Mouse (Mus musculus): Measurements from ENCODE around the gene Celf5. TPM values are rescaled to one million over a fixed set of nuclear protein-coding genes. Genes with fewer than 3 reads are reported as not detected.

Gene Celf5
- total RNA-seq, 4 experiments from 2014 or later: 229 to 265 (median 242) TPM

DNA sequence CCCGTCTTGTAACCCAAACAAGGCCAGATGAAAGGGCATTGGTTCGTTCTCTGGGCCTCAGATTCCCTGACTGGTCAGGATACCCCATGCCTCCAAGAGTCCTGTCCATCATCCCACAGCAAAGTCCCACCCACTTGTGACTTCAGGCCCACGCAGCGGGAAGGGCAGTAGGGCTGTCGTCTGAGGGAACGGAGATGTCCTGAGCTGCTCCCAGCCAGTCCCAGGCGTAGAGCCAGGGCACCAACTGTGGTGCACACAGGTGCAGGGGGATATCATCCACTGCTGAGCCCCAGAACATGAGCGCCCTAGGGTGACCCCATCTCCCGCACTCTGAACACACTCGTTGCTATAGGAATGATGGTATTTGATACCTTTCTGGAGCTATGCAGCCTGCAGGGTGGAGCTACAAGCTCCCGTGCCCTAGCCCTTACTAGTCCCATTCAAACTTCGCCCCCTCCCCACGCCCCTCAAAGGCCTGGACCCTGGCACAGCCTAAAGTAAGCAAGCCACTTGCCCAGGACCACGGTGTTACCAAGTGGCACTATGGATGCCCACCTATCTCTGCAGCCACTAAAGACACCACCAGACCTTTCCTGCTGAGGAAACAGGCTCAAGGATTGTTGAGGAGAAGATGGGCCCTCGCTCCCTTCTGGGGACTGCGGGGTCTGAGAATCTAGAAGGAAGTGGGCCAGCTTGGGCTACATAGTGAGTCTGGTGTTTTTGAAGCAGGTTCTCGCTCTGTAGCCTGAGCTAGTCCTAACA, 66.8 kb downstream of the Celf5 start:
- no peak for DNase-seq (ENCODE audit: low spot score in 2 of 2)

DNA sequence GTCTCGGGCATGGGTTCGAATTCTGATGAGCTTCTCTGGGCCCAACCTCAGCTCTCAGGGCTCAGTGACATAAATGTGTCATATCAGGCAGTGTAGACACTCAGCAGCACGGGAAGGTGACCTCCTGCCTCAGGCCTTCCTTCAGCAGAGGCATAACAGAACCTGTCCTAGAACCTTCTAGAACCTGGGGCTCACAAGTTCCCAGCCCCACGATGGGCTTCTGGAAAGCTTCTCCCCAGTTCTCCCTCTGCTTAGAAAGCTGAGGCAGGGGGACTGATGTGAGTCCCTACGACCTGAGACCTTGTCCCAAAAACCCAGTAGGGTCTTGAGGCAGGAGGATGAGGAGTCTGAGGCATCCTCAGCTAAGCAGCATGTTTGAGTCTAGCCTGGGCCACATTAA, 67.4 kb downstream of the Celf5 start:
- DNase-seq (ENCODE audit: low spot score in 2 of 2): no peak

DNA sequence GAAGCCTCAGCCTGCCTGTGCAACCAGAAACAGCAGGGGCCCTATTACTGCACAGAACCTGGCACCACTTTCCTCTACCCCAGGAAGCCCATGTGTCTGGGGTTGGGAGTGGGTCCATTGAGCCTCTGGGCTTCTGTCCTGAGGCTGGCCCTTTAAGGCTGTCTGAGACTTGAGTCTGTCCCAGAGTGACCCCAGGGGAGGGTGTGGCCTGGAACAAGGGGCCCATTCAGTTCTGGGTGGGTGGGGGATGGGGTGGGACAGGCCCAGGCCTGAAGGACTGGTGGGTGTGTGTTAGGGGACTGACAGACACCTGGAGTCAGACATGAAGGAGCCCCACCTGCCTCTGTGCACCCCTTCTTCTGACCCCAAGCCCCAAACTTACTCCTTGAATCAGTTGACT, 67.8 kb downstream of the Celf5 start:
- DNase-seq (ENCODE audit: low spot score in 2 of 2): peak in 1 of 2 experiments; percentile 41

DNA sequence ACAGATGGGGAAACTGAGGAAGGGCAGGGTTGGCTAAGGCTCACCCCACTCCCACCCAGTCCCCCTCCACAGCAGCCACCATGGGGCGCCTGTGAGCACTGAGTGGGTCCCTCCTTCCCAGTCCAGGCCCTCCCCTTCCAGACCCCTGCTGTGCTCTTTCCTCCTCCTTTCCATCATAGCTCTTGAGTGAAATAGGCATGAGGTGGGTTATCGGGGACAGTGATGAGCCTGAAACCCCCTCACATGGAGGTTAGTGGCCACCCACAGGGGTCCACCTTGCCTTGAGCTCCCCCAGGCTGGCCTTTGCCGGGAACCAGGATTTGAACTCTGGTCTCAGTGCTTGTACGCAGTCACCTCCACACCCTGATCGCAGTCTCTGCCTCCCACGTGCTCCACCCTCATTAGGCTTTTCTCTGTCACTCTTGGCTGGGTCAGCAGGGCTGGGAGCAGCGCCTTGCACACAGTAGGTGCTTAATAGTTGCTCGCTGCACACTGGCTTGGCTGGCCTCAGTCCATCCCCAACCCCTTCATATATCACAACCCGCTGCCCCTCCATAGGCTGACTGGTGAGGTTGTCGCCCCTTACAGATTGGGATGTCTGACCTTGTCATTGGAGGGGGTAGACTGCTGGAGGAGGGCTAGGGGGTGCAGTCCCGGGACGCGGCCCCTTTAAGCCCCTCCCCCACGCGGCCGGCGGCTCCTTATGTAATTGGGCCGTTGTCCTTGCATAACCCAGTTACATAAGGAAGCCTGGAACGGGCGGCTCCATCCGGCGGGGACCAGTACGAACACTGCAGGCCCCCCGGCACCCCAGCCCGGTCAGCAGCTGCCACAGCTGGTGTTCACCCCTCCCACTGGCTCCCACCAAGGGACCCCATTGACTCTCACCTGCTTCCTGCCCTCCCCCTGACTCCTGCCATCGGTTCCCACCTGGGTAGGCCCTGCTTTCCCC, 68.9 kb downstream of the Celf5 start:
- peak; percentile 78 to 84 for DNase-seq (ENCODE audit: low spot score in 2 of 2)

DNA sequence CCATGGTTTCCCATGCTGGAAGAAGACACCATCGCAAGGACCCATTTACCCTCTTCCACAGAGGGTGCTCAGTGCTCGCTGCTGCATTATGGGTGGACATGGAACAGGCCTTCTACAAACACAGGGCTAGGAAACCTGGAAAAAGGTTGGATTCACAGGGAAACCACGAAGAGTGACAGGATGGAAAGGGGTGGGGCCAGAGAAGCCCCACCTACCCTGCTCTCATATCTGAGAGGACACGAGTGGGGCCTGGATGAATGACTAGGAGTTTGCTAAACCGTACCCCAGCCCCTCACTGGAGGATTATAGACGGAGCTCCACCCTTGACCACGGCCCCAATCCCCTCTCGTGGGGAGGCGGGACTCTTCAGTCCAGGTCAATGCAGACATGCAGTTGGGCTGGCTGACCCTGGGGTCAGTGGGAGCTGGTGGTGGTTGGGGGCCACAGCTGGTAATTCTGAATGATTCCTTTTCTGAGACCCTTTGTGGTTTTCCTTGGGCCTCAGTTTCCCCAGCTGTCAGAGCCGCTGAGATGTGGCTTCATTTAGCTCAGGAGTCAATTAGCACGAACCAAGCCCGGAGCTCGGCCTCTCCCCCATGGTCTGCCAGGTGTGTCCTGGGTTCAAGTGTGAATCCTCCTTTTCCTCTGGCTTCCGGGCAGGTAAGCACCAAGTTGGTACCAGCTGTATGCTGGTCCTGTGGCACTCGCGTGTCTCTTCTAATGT, 69.8 kb downstream of the Celf5 start:
- DNase-seq (ENCODE audit: low spot score in 2 of 2): no peak

DNA sequence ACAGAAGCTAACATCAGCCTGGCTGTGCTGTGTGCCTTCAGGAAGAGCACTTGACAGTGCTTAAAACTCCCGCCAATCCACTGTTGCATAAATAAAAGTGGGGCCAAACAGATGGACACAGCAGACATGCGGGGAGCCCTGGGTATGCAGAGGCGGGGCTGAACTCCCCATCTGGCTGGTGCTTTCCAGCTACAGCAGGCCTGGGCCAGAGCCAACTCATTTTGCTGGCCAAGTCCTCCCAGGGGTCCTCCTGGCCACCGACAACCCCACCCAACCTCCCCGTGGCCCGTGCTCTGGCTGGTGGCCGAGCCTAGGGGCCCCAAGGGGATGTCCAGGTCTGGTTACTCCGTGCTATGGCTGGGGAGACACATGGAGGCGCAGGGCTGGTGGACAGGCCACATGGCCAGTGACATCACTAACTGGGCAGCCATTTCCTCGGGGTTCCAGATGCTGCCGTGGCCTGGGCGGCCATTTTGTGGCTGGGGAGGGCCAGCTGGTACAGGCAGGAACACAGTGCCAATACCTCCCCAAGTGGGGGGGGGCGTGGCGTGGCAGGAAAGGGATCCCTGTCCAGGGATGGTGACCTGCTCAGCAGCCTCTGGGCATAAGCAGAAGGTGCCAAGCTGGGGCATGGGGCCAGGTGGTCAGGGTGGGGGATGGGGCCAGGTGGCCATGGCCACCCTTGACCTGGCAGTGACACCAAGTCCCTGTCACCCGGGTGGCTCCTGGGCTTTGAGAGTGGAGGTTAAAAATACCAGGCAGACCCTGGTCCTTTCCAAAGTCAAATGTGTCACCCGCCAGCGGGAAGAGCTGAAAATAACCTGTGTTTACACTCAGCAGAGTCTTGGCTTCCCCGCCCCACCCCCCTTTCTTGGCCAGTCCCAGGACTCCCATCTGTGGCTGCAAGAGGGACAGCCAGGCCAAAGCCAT, 70.8 kb downstream of the Celf5 start:
- DNase-seq (ENCODE audit: low spot score in 2 of 2): peak in 1 of 2 experiments; percentile 84

DNA sequence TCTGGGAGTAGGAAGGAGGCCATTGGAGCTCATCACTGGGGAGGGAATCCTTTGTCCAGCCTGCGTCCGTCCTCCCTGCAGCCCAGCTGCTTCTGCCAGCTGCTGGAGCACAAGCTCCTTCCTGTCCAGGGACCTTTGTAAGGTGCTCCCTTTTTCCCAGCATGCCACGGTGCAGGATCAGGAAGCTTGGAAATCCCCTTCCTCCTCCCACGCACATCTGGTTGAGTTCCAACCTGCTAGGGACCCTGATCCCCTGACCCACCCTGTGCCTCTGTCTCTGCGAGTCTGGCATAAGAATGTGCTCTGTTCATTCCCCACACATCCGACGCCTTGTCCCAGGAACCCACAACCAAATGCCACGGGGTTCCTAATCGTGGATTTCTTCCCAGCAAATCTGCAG, 71.5 kb downstream of the Celf5 start:
- DNase-seq (ENCODE audit: low spot score in 2 of 2): no peak

DNA sequence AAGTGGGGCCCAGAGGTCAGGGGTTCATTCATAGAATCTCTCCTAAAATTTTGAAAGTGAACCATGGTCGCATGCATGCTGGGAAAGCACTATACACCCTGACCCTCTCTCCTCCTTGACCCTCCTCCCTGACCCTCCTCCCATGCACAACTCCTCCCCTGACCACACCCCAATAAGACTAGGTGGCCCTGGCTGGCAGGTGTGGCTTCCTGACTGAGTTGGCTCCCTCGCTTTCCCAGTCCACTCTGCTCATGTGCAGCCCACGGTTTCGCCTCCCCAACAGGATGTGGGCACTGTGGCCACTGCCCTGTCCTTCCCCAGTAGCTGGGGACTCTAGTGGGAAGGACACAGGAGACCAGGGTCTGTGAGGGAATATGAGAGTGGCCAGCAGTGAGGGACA, 72.2 kb downstream of the Celf5 start:
- DNase-seq (ENCODE audit: low spot score in 2 of 2): no peak

DNA sequence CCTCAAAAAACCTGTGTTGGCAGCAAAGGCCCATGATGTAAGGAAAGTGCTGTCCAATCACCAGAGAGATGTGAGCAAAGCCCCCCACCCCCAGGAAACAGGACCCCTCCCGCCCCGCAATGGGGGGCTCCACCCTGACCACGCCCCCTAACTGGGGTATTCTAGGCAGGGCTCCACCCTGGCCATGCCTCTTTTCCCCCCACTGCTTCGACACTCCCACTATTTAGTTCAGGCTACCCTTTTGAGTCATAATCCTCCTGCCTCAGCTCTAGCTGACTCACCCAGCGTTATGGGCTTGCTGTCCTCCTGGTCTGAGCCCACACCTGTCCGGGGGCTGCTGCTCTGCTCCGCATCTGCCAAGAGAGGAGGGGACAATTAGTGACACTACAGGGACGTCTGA, 73.2 kb downstream of the Celf5 start:
- no peak for DNase-seq (ENCODE audit: low spot score in 2 of 2)

Small RNA genes lying within 50 kb of the gene (microRNA-seq; reads per million reads assigned to microRNA genes)
- 0 reads per million in 2 experiments for gene Gm25595
- gene Mir1191b: 0.63 to 0.66 reads per million in 2 experiments

Other genes starting within 250 kb of the Celf5 start
- gene Zfr2, start 249.6 kb downstream of the Celf5 start, total RNA-seq (2022): 10 to 100 TPM; 58.4 to 65.1 (median 60.8) TPM
- 100 to 1,000 TPM; 167 to 192 (median 183) TPM for gene Matk, start 229.8 kb downstream of the Celf5 start, total RNA-seq (2022)
- gene Mrpl54, start 215.8 kb downstream of the Celf5 start, total RNA-seq (2022): 10 to 100 TPM; 39.8 to 51.5 (median 47.8) TPM
- gene Apba3, start 215.7 kb downstream of the Celf5 start, total RNA-seq (2022): 10 to 100 TPM; 24.3 to 38.6 (median 27.6) TPM
- under 1 TPM in 3 of 4 experiments, not detected in 1; 0.23 to 1.00 (median 0.27) TPM for gene Tjp3, start 191.1 kb downstream of the Celf5 start, total RNA-seq (2022)
- gene Pip5k1c, start 189.7 kb downstream of the Celf5 start, total RNA-seq (2022): 100 to 1,000 TPM; 355 to 367 (median 361) TPM
- 10 to 100 TPM; 27.7 to 30.9 (median 29.2) TPM for gene Cactin, start 161.6 kb downstream of the Celf5 start, total RNA-seq (2022)
- gene Tbxa2r, start 154.0 kb downstream of the Celf5 start, total RNA-seq (2022): 1 to 10 TPM in 2 of 4 experiments, under 1 TPM in 2; 0.63 to 1.3 (median 0.93) TPM
- gene Gipc3, start 139.4 kb downstream of the Celf5 start, total RNA-seq (2022): 1 to 10 TPM; 2.0 to 2.3 (median 2.2) TPM
- gene Hmg20b, start 132.2 kb downstream of the Celf5 start, total RNA-seq (2022): 10 to 100 TPM; 20.2 to 31.9 (median 27.2) TPM
- gene Mfsd12, start 125.2 kb downstream of the Celf5 start, total RNA-seq (2022): 10 to 100 TPM; 36.8 to 42.2 (median 37.9) TPM
- 1 to 10 TPM in 3 of 4 experiments, under 1 TPM in 1; 0.77 to 2.4 (median 1.2) TPM for gene 4930404N11Rik, start 116.9 kb downstream of the Celf5 start, total RNA-seq (2022)
- 10 to 100 TPM; 66.8 to 73.4 (median 70.6) TPM for gene Fzr1, start 104.2 kb downstream of the Celf5 start, total RNA-seq (2022)
- 10 to 100 TPM; 81.4 to 89.7 (median 85.5) TPM for gene Dohh, start 98.3 kb downstream of the Celf5 start, total RNA-seq (2022)
- gene Gm48551, start 98.2 kb downstream of the Celf5 start, total RNA-seq (2022): 1 to 10 TPM; 2.0 to 5.2 (median 4.0) TPM
- 1 to 10 TPM; 2.5 to 3.3 (median 2.6) TPM for gene Gm48552, start 93.7 kb downstream of the Celf5 start, total RNA-seq (2022)
- 1 to 10 TPM in 2 of 4 experiments, under 1 TPM in 2; 0.50 to 1.6 (median 0.84) TPM for gene Smim24, start 89.7 kb downstream of the Celf5 start, total RNA-seq (2022)
- gene Nfic, start 27.1 kb downstream of the Celf5 start, total RNA-seq (2022): 10 to 100 TPM; 83.3 to 98.1 (median 85.4) TPM
- gene Ncln, start 13.7 kb upstream of the Celf5 start, total RNA-seq (2022): 10 to 100 TPM; 70.9 to 91.6 (median 73.7) TPM
- 1 to 10 TPM in 2 of 4 experiments, under 1 TPM in 2; 0.41 to 1.2 (median 0.89) TPM for gene S1pr4, start 17.4 kb upstream of the Celf5 start, total RNA-seq (2022)
- 1 to 10 TPM; 3.4 to 6.1 (median 5.3) TPM for gene Gna15, start 41.5 kb upstream of the Celf5 start, total RNA-seq (2022)
- 100 to 1,000 TPM in 3 of 4 experiments, 10 to 100 TPM in 1; 99.3 to 110 (median 101) TPM for gene Gna11, start 62.5 kb upstream of the Celf5 start, total RNA-seq (2022)
- gene Aes, start 76.8 kb upstream of the Celf5 start, total RNA-seq (2022): 100 to 1,000 TPM; 719 to 760 (median 743) TPM
- gene Tle2, start 91.9 kb upstream of the Celf5 start, total RNA-seq (2022): 10 to 100 TPM; 36.2 to 42.3 (median 39.2) TPM
- gene Tle6, start 118.4 kb upstream of the Celf5 start, total RNA-seq (2022): 10 to 100 TPM; 10.3 to 17.2 (median 14.0) TPM
- 1 to 10 TPM; 3.3 to 5.4 (median 3.9) TPM for gene BC025920, start 123.6 kb upstream of the Celf5 start, total RNA-seq (2022)
- 10 to 100 TPM; 21.8 to 27.9 (median 25.2) TPM for gene Sirt6, start 145.1 kb upstream of the Celf5 start, total RNA-seq (2022)
- 10 to 100 TPM; 39.7 to 47.9 (median 43.1) TPM for gene Ankrd24, start 145.8 kb upstream of the Celf5 start, total RNA-seq (2022)
- 1 to 10 TPM; 2.7 to 5.4 (median 3.3) TPM for gene Gm10778, start 166.3 kb upstream of the Celf5 start, total RNA-seq (2022)
- gene Zfp433, start 222.1 kb upstream of the Celf5 start, total RNA-seq (2022): 10 to 100 TPM in 3 of 4 experiments, 1 to 10 TPM in 1; 9.1 to 14.3 (median 11.6) TPM